Mouse (Mus musculus) neural tube, postnatal 0 days (tissue): ENCODE results near the gene Gzma. TPM values are rescaled to one million over a fixed set of nuclear protein-coding genes. Genes with fewer than 3 reads are reported as not detected.

Source experiments
- polyA plus RNA-seq: library from polyadenylated mRNA; unstranded; fragments of >200 nt; fragmentation: Nextera tagmentation; extraction: Ambion mirVana; gene quantifications from 2 replicates; pipeline ENCODE4 v1.2.1, GENCODE M21; 2015

Gene Gzma
- not detected in 2 replicates for polyA plus RNA-seq

DNA sequence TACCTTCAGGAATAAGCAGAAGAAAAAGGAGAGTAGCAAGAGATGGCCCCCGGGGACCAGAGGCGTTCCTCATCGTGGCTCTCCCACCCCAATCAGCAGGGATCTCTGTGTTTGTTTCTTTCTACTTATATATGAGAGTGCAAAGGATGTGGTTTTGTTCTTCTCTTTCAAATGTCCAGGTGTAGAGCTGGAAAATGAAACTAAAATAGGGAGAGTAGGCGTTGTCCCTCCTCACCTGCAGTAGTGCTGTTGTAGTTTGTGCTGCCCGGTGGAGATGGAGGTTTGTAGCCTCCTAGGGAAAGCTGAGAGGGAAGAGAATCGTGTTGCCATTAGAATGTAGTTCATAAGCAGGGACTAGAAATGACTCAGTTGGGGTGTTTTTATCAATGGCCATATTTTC lies at the start of gene Gzma:
Gene Gzma (minus strand): TSS at position 103 of the 400 bp plus-strand sequence.

DNA sequence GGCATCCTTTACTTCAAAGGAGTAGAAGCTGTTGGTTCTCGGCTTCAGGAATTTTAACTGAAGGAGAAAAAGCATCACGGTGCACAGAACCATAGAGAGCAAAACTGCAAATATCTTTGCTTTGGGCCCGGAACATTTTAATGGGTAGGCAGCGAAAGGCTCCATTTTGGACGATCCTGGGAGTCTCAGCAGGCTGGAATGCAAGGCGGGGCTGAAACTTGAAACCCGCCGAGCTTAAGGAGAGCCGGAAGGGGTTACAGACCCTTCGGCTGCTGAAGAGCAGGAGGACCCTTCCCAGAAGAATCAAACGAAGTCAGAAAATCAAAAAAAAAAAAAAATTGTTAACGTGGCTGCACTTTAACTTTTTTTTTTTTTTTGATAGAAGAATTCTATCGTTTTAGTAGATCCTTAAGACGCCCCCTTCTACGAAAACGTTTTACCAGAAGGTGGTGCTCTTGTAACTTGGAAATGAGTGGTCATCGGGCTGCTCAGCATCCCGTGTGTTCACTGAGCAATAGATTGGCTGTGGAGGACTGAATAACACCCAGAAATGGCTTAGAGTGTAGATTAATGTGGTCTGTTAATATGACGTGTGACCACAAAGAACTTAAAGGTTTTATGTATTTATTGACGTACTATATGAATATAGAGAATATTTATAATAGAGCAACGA lies 54.4 kb downstream of the Gzma start, which contains the start of gene Gpx8:
Gene Gpx8 (minus strand): TSS at position 200 of the 673 bp plus-strand sequence.

Other genes with a start within 250 kb of the Gzma start
- gene Mtrex, start 173.6 kb downstream of the Gzma start, polyA plus RNA-seq = 33.9 and 36.3 TPM in 2 replicates
- gene Dhx29, start 173.5 kb downstream of the Gzma start, polyA plus RNA-seq = 33.0 and 34.7 TPM in 2 replicates
- 0.36 and 0.74 TPM in 2 replicates for gene Ccno, start 113.2 kb downstream of the Gzma start, polyA plus RNA-seq
- 0.14 and 0.19 TPM in 2 replicates for gene Mcidas, start 107.1 kb downstream of the Gzma start, polyA plus RNA-seq
- gene Cdc20b, start 65.9 kb downstream of the Gzma start, polyA plus RNA-seq = not detected in 2 replicates
- 52.8 and 61.3 TPM in 2 replicates for gene Gpx8, start 54.6 kb downstream of the Gzma start, polyA plus RNA-seq
- gene Esm1, start 108.7 kb upstream of the Gzma start, polyA plus RNA-seq = 0.98 and 1.5 TPM in 2 replicates
- not detected in 2 replicates for gene Gzmk, start 124.9 kb upstream of the Gzma start, polyA plus RNA-seq
- gene BC067074, start 192.2 kb upstream of the Gzma start, polyA plus RNA-seq = 0.53 and 0.62 TPM in 2 replicates